Mouse (Mus musculus) left cerebral cortex, postnatal 14 days (tissue): Measurements from ENCODE around the gene Mgat5b. TPM values are rescaled to one million over a fixed set of nuclear protein-coding genes. Genes with fewer than 3 reads are reported as not detected.

Source experiments
- DNase-seq, 2 experiments: peaks; one replicate each; pipeline ENCODE4 v3.0.0; 2021 to 2022; ENCODE audit warnings: low spot score in 2 of 2, mixed read lengths in 1 of 2
- intact Hi-C: fragments of 180-260 bp; cut with DNase I; formaldehyde crosslinking; loops from one replicate; pipeline ENCODE4 v1.15.1; 2025
- total RNA-seq, 2 experiments: library from RNA; stranded (reverse); gene quantifications; 2 replicates each; pipeline ENCODE4 v1.2.3; 2021

Mgat5b gene
- total RNA-seq, 2 experiments from 2014 or later = 80.0 to 86.1 TPM

DNA sequence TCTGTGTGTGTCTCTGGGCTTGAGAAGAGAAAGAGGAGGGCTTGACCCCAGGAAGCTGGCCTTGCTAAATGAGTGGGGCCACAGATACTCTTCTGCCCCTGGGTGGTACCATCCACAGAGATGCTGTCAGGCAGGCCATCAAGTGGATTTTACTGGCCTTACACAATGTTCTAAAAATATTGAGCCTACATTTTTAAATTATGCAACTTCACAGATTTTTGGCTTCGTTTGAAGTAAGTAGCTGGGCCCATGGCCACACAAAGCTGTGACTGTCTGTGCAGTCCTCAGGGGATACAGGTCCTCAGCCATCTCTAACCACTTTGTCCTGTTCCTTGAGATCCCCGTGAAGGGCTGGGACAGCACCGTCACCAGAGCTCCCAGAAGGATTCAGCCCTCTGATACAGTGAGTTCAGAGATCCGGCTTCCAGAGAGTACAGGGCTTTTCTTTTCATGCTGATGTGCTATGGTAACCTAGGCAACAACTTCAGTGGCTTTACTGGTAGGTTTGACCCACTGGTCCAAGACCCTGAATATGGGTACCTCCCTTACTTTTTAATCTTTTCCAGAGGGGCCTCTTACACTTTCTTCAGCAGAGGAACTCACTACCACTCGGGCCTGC, 4.3 kb upstream of the Mgat5b start:
- intact Hi-C loops = loop anchor here (10.0 kb wide), 1 partner anchor 260 kb away; no protein-coding TSS in a partner anchor
- DNase-seq = peak in 1 of 2 experiments; percentile 50

DNA sequence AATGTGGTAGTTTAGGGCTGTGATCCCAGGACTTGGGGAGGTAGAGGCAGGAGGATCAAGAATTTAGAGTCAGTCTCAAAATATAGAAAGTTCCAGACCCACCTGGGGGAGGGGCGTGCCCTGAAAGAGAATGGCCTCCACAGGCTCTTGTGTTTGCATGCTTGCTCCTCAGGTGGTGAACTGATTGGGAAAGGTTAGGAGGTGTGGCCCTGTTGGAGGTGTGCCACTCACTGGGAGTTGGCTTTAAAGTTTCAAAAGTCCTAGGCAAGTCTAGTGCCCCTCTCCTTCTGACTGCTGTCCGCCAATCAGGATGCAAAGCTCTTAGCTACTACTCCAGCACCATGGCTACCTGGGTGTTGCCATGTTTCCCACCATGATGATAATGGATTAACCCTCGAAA, 3.4 kb upstream of the Mgat5b start:
- no peak for DNase-seq
- intact Hi-C loops = loop anchor here (5.0 to 10.0 kb wide), 3 partner anchors 102 to 260 kb away; no protein-coding TSS in a partner anchor

DNA sequence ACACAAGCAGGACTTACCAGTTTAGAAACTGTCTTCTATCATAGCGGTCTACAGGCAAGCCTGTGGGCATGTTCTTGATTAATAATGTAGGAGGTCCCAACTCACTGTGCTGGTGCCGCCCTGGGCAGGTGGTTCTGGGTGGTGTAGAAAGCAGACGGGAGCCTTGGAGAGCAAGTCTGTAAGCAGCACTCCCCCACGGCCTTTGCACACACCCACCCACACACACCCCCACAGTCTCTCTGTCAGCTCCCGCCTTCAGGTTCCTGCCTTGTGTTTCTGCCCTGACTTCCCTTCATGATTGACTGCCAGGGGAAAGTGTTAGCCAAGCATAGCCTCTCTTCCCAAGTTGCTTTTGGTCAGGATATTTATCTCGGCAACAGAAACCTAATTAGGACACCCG, 1.3 kb upstream of the Mgat5b start:
- intact Hi-C loops = loop anchor here (5.0 to 10.0 kb wide), 3 partner anchors 100 to 257 kb away; no protein-coding TSS in a partner anchor
- DNase-seq = no peak

DNA sequence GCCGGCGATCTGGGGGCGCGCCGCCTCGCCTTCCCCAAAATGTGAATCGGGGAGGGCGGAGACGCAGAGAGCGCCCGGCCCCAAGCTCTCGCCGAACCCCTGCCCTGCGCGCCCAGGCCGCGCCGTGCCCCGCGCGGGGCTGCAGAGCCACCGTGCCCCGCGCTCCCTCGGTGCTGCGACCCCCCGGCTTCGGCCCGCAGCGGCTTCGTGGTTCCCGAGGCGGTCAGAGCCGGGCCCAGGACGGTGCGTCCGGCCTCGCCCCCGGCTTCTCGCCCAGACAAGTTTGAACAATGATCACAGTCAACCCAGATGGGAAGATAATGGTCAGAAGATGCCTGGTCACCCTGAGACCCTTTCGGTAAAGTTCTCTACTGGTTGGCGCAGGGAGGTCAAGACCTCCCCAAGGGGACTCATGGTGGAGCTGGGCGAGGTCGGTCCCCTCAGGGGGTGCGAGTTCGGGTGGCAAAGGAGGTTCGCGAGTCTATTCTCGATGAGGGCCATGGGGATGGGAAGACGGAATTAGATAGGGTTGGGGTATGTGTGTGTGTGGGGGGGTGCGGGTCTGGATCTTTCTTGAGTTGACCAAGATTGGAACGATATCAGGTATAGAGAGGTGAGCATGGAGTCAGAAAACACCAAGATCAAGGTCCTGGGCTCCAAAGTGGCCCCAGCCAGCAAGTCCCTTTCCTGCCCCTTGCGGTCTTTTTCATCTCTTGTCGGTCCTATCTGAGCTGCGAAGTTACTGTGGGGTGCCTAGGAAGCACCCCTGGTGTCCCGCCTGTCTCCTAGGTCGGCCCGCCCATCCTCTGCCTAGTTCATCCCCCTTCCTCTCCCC, 740 bp downstream of the Mgat5b start:
- intact Hi-C loops = loop anchor here (2.0 to 10.0 kb wide), 5 partner anchors 75 to 255 kb away; no protein-coding TSS in a partner anchor
- DNase-seq = no peak

DNA sequence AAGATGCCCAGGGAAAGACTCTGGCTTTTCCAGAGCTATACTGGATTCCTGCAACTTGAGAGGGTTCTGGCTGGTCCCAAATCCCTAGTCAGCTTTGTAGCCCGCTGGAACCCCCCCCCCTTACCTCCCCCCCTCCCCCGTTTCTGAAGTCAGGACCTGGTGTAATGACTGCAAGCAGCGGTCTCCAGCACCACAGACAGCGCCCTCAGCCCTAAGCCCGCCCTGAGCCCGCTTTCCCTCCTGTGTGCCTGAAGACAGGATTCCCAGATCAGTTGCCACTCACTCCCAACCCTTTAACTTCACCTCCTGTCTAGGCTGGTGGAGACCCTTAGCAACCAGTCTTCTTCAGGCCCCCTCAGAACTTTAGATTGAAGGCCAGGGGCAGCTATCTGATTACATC, 2.1 kb downstream of the Mgat5b start:
- intact Hi-C loops = no loop called here
- DNase-seq = no peak

DNA sequence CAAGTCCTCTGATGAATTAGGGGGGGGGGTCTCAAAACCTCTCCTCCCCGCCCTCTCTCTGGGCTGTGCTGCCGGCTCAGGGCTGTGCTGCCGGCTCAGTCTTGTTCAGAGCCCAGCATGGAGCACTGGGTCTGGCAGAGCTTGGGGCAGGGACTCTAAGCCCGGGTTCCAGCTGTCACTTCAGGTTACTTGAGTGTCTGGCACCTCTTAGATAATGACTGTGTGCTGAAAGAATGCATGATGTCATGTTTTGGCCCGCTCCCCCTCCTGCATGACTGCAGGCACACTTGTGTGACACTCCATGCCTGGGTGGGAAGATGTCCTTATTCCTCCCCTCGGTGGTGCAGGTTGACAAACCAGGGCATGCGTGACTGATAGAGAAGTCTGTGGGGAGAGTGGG, 3.4 kb downstream of the Mgat5b start:
- intact Hi-C loops = no loop called here
- peak in 1 of 2 experiments; percentile 67 for DNase-seq

DNA sequence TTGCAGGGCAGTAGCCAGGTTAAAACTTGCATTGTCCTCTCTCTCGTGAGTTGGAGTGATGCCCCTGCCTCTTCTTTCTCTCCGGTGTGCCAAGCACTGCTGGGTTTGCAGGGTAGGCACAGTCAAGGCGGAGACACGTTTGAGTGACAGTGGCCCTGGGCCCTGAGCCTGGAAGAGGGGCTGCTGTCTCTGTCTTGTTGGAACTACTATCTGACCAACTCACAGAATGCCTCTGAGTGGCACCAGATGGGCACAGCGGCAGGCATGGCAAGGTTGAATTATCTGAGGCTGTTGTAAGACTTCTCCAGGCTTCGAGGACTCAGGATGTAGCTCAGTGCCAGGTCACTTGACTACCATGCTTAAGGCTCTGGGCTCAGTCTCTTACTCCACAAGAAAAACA, 9.4 kb downstream of the Mgat5b start:
- intact Hi-C loops = no loop called here
- DNase-seq = no peak

DNA sequence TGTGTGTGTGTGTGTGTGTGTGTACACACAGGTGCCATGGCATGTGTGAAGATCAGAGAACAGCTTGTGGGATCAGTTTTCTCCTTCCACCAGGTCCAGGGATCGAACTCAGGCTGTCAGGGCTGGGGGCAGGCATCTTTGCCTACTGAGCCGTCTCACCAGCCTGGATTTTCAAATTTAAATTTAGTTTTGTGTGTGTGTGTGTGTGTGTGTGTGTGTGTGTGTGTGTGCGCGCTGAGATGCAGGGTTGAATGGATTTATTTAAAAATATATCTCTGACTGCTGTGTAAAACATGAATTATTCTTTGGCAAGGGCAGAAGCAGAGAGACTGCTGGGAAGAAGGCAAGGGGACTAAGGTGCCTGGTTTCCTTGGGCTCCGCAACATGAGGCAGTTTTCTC, 16.2 kb downstream of the Mgat5b start:
- intact Hi-C loops = no loop called here
- DNase-seq = peak; percentile 53 to 76

DNA sequence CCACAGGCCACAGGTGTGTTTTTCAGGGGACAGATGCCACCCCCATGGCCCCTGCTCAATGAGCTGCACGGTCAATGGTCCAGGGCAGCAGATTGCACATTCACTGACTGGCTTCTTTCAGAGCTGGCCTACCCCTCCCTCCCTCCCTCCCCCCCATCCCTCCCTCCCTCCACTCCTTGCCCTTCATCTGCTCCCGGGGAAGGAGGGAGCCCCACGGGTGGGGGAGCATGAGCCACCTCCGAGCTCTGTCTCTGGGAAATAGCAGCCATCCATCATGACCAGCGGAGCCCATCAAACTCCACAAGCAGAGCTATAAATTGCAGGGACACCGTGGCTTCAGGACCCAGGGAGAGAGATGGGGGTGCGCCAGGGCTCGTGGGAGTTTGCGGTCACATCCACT, 16.7 kb downstream of the Mgat5b start:
- intact Hi-C loops = no loop called here
- no peak for DNase-seq

DNA sequence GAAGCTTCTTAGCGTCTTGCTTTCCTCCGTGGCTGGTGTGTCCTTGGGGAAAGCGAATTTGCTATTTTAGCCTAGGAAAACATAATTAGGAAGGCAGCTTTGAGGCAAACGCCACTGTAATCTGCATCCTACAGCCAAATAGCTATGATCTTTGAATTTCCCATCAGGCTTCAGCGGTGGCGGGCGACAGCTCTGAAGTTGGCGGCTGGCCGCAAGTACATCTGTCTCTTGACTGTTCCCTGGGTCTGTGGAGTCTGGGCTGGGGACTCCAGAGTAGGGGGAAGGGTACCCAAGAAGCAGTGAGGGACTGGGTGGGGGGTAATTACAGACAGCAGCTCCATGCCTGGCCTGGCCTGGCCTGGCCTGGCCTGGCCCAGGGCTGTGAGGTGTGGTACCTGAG, 17.3 kb downstream of the Mgat5b start:
- intact Hi-C loops = no loop called here
- DNase-seq = peak; percentile 62 to 66

DNA sequence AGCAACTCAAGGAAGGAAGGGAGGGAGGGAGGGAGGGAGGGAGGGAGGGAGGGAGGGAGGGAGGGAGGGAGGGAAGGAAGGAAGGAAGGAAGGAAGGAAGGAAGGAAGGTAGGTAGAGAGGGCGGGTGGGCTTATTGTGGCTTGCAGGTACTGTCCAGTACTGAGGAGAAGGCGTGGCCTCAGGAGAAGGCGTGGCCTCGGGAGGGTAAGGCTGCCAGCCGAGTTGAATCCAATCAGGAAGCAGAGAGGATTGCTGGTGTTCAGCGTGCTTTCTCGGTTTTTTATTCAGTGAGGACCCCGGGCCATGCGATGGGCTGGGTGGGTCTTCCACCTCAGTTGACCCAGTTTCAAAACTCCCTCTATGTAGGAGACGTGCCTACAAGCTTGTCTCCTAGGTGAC, 18.5 kb downstream of the Mgat5b start:
- intact Hi-C loops = no loop called here

DNA sequence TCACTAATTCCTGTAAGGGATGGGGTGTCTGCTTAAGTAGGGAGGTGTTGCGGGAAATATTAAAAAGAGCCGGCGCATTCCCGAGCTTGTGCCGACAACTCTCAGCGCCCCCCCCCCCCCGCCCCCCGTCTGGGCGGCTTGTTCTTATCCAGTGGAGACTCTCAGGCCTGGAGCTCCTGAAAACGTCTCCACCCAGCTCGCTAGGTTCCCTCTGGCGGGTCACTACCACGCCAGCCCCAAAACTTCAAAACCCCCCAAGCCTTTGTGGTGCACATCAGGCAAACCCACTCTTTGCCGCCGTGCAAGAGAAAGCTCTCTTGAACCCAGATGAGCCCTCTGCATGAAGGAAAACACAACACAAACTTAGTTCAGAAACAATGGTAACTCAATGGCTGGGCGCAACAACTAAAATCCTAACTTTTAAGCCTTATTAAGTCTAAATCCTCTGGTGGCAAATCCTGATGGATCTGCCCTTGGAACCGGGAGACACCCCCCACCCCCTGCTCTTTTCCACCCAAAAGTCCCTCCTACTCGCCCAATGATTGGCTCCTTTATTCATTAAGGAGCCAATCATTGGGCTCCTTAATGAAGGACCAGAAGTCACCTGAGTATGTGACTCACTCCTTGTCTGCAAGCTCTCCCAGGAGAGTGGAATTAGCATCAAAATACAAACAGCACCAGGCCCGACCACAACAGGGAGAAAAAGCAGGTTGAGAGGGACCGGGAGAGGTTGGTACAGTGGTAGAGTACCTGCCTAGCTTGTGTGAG, 21.6 kb downstream of the Mgat5b start:
- no peak for DNase-seq
- intact Hi-C loops = no loop called here

More for the DNA sequence above, 18.5 kb downstream of the Mgat5b start:
- DNase-seq = no peak

DNA sequence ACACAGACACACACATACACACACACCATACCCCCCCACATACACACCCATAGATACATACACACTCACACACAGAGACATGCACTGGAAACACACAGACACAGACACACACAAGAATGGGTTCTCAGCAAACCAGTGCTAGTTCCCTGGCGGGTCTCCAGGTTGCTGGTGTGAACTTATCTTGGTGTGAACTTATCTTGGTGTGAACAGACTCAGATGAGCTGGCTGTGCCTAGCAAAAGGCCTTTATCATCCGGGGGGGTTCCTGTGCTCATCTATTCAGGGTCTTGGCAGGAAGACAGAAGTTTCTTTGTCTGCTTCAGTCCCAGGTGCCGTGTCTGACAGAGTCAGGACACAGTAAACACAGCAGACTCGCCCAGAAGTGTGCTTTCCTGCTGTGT, 25.7 kb downstream of the Mgat5b start:
- DNase-seq = peak in 1 of 2 experiments; percentile 60
- intact Hi-C loops = no loop called here

DNA sequence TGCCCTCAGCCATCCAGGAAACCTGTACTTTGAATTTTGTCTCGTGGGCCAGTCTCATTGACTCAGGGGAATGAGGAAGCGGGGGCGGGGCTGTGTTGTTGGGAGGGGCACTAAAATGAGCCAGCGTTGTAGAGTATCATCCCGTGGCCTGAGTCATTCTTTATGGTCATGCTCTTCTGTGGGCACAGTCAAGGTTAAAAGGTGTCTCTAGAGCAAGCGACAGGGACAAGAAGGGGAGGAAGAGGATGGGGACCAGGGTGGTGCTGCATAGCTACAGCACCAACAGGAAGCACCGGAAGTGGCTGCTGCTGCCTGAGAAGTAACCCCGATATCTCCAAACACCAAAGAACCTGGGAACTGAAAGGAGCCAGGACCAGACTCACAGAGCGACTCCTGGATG, 31.2 kb downstream of the Mgat5b start:
- no peak for DNase-seq
- intact Hi-C loops = no loop called here

DNA sequence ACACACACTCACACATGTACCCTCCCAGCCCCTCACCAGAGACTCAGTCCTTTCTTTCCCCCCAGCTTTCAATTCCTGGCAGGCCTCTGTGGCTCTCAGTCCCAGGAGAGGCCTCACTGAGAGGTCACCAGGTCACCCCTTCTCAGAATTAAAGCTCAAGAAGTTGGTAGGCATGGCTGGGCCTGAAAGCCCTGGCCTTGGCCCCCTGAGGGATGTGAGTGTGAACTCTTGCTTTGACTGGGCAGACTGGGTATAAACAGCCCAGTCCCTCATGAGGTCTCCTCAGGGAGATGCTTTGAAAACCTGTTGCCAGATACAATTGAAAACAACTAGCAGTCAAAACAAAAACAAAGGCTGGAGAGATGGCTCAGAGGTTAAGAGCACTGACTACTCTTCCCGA, 32.8 kb downstream of the Mgat5b start:
- no peak for DNase-seq
- intact Hi-C loops = no loop called here

DNA sequence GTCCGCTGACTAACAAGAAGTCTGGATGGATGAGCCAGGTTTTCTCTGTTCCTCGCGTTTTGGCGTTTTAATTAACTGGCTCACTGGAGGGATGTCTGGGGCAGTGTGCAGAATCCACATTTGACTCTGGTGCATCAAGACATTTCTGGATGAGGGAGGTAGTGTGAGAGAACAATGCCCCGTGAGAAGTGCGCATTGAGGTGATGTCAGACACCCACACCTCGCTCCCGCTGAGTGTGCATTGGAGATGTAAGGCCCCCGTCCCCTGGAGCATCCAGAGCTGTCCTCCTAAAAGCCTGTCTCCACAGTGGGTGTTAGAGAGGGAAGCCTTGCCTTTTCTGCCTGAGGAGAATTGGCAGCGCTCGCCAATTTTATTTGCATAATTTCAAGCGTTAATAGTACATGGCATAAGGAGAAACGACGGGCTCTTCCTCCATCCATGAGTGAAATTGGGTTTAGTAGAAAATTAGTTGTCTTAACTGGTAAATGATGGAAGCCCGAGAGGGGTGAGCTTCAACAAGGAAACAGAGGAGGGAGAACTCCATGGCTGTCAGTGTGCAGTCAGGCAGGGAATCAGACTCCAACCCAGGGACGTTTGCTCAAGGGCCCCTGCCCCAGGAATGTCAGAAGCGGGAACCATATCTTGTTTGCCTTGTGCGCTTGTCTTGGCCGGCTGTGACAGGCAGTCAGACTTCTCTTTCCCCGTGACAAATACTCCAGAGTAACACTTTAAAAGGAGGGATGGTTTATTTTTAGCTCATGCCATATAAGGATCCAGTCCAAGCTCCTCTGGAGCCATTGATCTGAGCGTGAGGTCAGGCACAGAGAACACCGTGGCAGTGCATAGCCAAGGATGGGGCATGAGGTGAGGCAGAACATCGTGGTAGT, 35.8 kb downstream of the Mgat5b start:
- DNase-seq = peak; percentile 45 to 74
- intact Hi-C loops = no loop called here

DNA sequence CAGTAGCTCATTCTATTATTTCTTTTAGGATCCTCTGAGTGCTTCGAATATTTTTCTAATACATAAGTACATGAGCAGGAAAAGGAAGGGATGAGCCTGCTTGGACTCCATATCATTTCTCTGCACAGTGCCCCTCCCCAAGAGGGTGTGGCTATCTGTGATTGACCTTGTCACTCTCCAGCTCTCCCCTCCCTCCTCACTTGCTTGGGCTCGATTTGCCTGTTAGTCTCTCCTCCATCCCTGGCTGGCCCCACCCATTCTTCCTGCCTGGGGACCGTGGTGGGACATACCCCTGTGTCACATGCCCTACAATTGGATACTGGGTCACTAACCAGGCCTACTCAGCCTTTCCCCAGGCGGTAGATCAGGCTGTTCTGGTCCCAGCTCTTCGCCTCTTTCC, 39.9 kb downstream of the Mgat5b start:
- intact Hi-C loops = no loop called here
- no peak for DNase-seq

DNA sequence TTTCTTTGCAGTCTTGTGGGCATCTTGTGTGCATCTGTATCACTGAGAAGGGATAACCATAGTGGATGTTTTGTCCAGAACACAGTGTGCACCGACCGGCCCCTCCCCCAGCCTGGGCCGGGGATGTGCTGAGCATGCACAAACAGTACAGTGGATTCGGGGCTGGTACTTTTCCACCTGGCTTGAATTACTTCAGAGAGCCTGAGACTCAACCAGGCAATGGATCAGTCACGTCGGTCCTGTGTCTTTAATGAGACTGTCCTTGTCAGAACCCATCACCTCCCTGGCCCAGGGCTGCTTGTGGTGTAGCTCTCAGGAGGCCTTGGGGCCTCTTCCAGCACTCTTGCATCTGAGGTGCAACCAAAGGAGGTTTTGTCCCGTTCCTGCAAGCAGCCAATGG, 46.4 kb downstream of the Mgat5b start:
- intact Hi-C loops = no loop called here
- DNase-seq = no peak

DNA sequence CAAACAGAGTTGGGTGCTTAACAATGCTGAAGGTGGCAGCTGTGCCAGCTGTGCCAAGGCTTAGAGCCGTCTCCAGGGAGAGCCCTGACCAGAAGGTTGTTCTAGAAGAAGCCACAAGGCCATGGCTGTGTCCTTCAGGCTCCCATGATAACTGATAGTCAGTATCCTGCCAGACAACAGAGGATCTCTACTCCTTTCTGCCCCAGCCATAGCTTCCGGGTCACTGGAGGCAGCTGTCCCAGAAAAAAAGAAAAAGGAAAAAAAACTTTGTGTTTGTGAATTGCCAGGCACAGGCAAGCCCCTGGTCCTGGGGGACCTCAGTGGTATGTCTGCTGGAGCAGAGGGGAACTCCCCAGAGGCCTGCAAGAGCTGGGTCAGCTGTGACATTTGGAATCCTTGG, 47.3 kb downstream of the Mgat5b start:
- intact Hi-C loops = no loop called here
- no peak for DNase-seq
